Mouse (Mus musculus) hindbrain, embryonic 11.5 days (tissue): ENCODE measurements around the gene Fv1. TPM values are rescaled to one million over a fixed set of nuclear protein-coding genes. Genes with fewer than 3 reads are reported as not detected.

Source experiments
- ATAC-seq: fragments of 200-750 bp; cut with Nextera tagmentation; 2 replicates; pipeline ENCODE4 v1.8.0; 2017; ENCODE audit warnings: mild to moderate bottlenecking, moderate TSS enrichment, moderate library complexity; ENCODE audit not compliant: low FRiP score
- DNase-seq: peaks from one replicate; pipeline ENCODE4 v3.0.0-alpha.2; 2015; ENCODE audit warnings: low spot score
- H3K27ac ChIP-seq: fragments of 300-500 bp; sonication (generic); 2 replicates; pipeline ENCODE4 v1.5.1; 2014; ENCODE audit warnings: mild to moderate bottlenecking, low read depth, low read length
- H3K27me3 ChIP-seq: fragments of 300-500 bp; sonication (generic); 2 replicates; pipeline ENCODE4 v1.6.1; 2014; ENCODE audit warnings: mild to moderate bottlenecking, low read length, moderate library complexity, mixed read lengths; ENCODE audit not compliant: control insufficient read depth, insufficient read depth
- H3K36me3 ChIP-seq: fragments of 300-500 bp; sonication (generic); 2 replicates; pipeline ENCODE4 v1.6.1; 2014; ENCODE audit warnings: mild to moderate bottlenecking, low read length, moderate library complexity, mixed read lengths; ENCODE audit not compliant: control insufficient read depth, insufficient read depth
- H3K4me1 ChIP-seq: fragments of 300-500 bp; sonication (generic); replicated peaks from 2 replicates; pipeline ENCODE4 v1.6.1; 2014; ENCODE audit warnings: low read length, mixed read lengths; ENCODE audit not compliant: control insufficient read depth, insufficient read depth
- H3K4me2 ChIP-seq: fragments of 300-500 bp; sonication (generic); replicated peaks from 2 replicates; pipeline ENCODE4 v1.6.1; 2014; ENCODE audit warnings: mild to moderate bottlenecking, low read depth, low read length
- H3K4me3 ChIP-seq: fragments of 300-500 bp; sonication (generic); 2 replicates; pipeline ENCODE4 v1.5.1; 2014; ENCODE audit warnings: low read depth, low read length
- H3K9ac ChIP-seq: fragments of 300-500 bp; sonication (generic); 2 replicates; pipeline ENCODE4 v1.6.1; 2014; ENCODE audit warnings: low read depth, low read length
- H3K9me3 ChIP-seq: fragments of 300-500 bp; sonication (generic); 2 replicates; pipeline ENCODE4 v1.6.1; 2016; ENCODE audit warnings: low read length; ENCODE audit not compliant: control insufficient read depth
- WGBS: fragments of 180-500 bp; shearing (Covaris S2); extraction: QIAGEN DNeasy Blood & Tissue Kit; methylation state at CpG from one replicate; pipeline ENCODE4 v1.1.7; 2014; 5-methylcytosine and 5-hydroxymethylcytosine counted together
- polyA plus RNA-seq: library from polyadenylated mRNA; unstranded; fragments of >200 nt; fragmentation: Nextera tagmentation; extraction: Ambion mirVana; gene quantifications from 2 replicates; pipeline ENCODE4 v1.2.1, GENCODE M21; 2014

The Fv1 gene
- polyA plus RNA-seq, 1 experiment from 2014 or later, result 11.8 TPM

- H3K27ac ChIP-seq, result no peak overlapping the region
- H3K4me2 ChIP-seq, result no peak overlapping the region
- H3K27me3 ChIP-seq, result no peaks in the 10 kb centered on the region
- H3K4me1 ChIP-seq, result no peaks in the 10 kb centered on the region
- H3K4me3 ChIP-seq, result no peak overlapping the region
- WGBS, result 90% methylated on average over 6 of the region's 6 CpGs
- H3K36me3 ChIP-seq, result 0 out of 2 replicates have a peak, but pooled peaks cover 7% of the 10 kb centered on the region
- no peak for DNase-seq
- no peak for ATAC-seq
- no peak overlapping the region for H3K9ac ChIP-seq
- H3K9me3 ChIP-seq, result no peaks in the 10 kb centered on the region
Measured at GRCm38 (mm10) chr4:147890341-147890740, 21.6 kb downstream of the Fv1 start.

- no peaks in the 10 kb centered on the region for H3K4me1 ChIP-seq
- no peaks in the 10 kb centered on the region for H3K9me3 ChIP-seq
- DNase-seq, result no peak
- no peak overlapping the region for H3K4me2 ChIP-seq
- no peaks in the 10 kb centered on the region for H3K27me3 ChIP-seq
- no peak overlapping the region for H3K9ac ChIP-seq
- ATAC-seq, result no peak
- no peak overlapping the region for H3K4me3 ChIP-seq
- 97% methylated on average over 4 of the region's 4 CpGs for WGBS
- no peak overlapping the region for H3K27ac ChIP-seq
- peaks cover 10% of the 10 kb centered on the region; the same call in 1 of the 2 replicates for H3K36me3 ChIP-seq
Measured at GRCm38 (mm10) chr4:147895815-147896330, 27.1 kb downstream of the Fv1 start.

GRCm38 (mm10) chr4:147896411-147896810 is 27.6 kb downstream of the Fv1 start:
- Histone ChIP-seq H3K9ac (no peak overlapping the region), H3K9me3 (no peaks in the 10 kb centered on the region), H3K27me3 (no peaks in the 10 kb centered on the region), H3K4me3 (no peak overlapping the region), H3K4me2 (no peak overlapping the region), H3K4me1 (no peaks in the 10 kb centered on the region), H3K27ac (no peak overlapping the region), H3K36me3 (peaks cover 10% of the 10 kb centered on the region; the same call in 1 of the 2 replicates)
- no peak for ATAC-seq
- 77% methylated on average over 1 of the region's 1 CpGs for WGBS
- DNase-seq, result no peak

GRCm38 (mm10) chr4:147897348-147897747 is 28.6 kb downstream of the Fv1 start:
- 86% methylated on average over 3 of the region's 3 CpGs for WGBS
- H3K9ac ChIP-seq, result no peak overlapping the region
- no peak overlapping the region for H3K4me3 ChIP-seq
- H3K9me3 ChIP-seq, result no peaks in the 10 kb centered on the region
- ATAC-seq (no peak), DNase-seq (no peak)
- peaks cover 10% of the 10 kb centered on the region; the same call in 1 of the 2 replicates for H3K36me3 ChIP-seq
- H3K4me1 ChIP-seq, result no peaks in the 10 kb centered on the region
- H3K27me3 ChIP-seq, result no peaks in the 10 kb centered on the region
- H3K4me2 ChIP-seq, result no peak overlapping the region
- H3K27ac ChIP-seq, result no peak overlapping the region

DNA sequence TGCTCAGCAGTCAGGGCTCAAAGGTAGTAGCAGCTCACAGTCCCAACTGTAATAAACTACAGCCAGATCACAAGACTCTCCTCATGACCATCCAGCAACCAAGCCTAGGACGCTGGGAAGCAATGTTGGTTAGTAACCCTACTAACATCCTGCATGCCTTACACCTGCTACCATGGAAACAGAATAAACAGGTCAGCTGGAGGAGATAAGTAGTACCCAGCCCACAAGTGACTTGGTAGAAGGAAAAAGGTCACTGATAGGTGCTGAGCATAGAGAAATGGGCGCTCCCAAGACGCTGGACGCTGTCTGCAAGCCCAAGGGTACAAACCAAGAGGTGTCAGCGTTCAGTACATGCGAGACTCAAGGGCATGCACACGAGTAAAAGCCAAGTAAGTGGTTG is 31.7 kb downstream of the Fv1 start:
- H3K27me3 ChIP-seq, result no peaks in the 10 kb centered on the region
- no peaks in the 10 kb centered on the region for H3K9me3 ChIP-seq
- ATAC-seq, result no peak
- H3K36me3 ChIP-seq, result peaks cover 10% of the 10 kb centered on the region; the same call in 1 of the 2 replicates
- WGBS, result 93% methylated on average over 7 of the region's 7 CpGs
- DNase-seq, result no peak
- no peak overlapping the region for H3K27ac ChIP-seq
- no peak overlapping the region for H3K4me3 ChIP-seq
- H3K9ac ChIP-seq, result no peak overlapping the region
- peaks cover 3% of the 10 kb centered on the region; the same call in 1 of the 2 replicates for H3K4me1 ChIP-seq
- no peak overlapping the region for H3K4me2 ChIP-seq

- no peak overlapping the region for H3K9ac ChIP-seq
- WGBS, result 86% methylated on average over 12 of the region's 12 CpGs
- no peaks in the 10 kb centered on the region for H3K9me3 ChIP-seq
- H3K4me2 ChIP-seq, result no peak overlapping the region
- H3K27me3 ChIP-seq, result no peaks in the 10 kb centered on the region
- no peak overlapping the region for H3K4me3 ChIP-seq
- DNase-seq (no peak), ATAC-seq (no peak)
- peaks cover 3% of the 10 kb centered on the region; the same call in 1 of the 2 replicates for H3K36me3 ChIP-seq
- peaks cover 3% of the 10 kb centered on the region; the same call in 1 of the 2 replicates for H3K4me1 ChIP-seq
- no peak overlapping the region for H3K27ac ChIP-seq
Measured at GRCm38 (mm10) chr4:147902906-147903500, 34.2 kb downstream of the Fv1 start.

GRCm38 (mm10) chr4:147903601-147904000 is 34.8 kb downstream of the Fv1 start:
- ATAC-seq (no peak), DNase-seq (no peak)
- 80% methylated on average over 3 of the region's 3 CpGs for WGBS
- Histone ChIP-seq H3K36me3 (0 out of 2 replicates have a peak, but pooled peaks cover 3% of the 10 kb centered on the region), H3K27ac (no peak overlapping the region), H3K27me3 (no peaks in the 10 kb centered on the region), H3K4me3 (peak overlapping the region; percentile 81), H3K9me3 (no peaks in the 10 kb centered on the region), H3K9ac (peak overlapping the region; percentile 89), H3K4me2 (peak overlapping the region; percentile 60), H3K4me1 (peaks cover 3% of the 10 kb centered on the region; the same call in 1 of the 2 replicates)

DNA sequence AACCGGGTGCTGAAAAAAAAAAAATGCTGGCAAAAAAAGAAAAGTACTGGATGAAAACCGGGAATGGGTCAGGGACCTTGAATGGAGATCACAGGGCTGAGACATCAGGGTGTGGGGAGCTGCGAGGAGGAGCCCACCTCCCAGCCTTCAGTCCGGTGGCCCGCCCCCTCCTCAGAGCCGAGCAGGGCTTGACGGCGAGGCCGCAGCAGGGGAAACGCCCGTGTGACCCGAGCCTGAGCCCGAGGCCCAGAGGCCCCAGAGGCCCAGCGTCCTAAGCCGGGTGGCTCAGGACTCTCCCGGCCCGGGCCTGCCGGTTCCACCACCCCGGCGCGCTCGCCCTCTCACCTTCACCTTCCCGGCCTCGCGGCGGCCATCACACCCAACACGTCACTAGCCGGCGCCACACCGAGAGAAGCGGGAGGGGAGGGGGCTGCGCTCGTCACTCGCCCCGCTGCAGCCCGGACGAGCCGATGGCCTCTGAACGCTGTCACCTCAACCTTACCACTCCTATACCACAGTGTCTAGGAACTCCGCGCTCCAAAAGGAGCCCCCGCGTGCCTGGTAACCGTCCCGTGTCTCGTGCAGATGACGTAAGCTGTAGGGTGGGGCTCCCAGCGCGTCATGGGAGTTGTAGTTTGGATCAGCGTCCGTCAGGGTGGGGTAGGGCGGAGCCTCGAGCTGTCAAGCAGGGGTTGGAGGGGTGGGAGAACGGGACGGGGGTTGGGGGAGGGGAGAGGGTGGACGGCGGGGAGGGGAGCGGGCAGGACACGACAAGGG is 35.7 kb downstream of the Fv1 start, which contains the start of gene Mfn2:
Gene Mfn2, minus strand, starts transcription at position 392 of the 777 bp plus-strand sequence.
- ATAC-seq, result peak; percentile 97
- H3K36me3 ChIP-seq, result 0 out of 2 replicates have a peak, but pooled peaks cover 3% of the 10 kb centered on the region
- peak within 1 kb of the TSS; percentile 81 for H3K4me3 ChIP-seq
- peak within 1 kb of the TSS; percentile 60 for H3K4me2 ChIP-seq
- peak; percentile 93 for DNase-seq
- under 1% methylated on average over 52 of the region's 59 CpGs for WGBS
- H3K27me3 ChIP-seq, result no peaks in the 10 kb centered on the region
- H3K4me1 ChIP-seq, result peaks cover 3% of the 10 kb centered on the region; the same call in 1 of the 2 replicates
- H3K9ac ChIP-seq, result peak within 1 kb of the TSS; percentile 89
- H3K9me3 ChIP-seq, result no peaks in the 10 kb centered on the region
- H3K27ac ChIP-seq, result peak within 1 kb of the TSS; percentile 79
